12 mouse cellular contexts compared by ENCODE assay signal in genomic region chr4:34579215-34579614, GRCm38 (mm10).
"Had no signal": no experiment of that assay in that cellular context is flagged by ENCODE, and none has a peak within 500 bp of the region (broad histone marks: within the 10 kb centered on the region; RNA-seq: fewer than 3 reads in every experiment).

No protein-coding gene starts in this region.

- H3K27me3 ChIP-seq: limb, embryonic 15.5 days; liver, embryonic 12.5 days; midbrain, embryonic 12.5 days; neural tube, embryonic 13.5 days had no signal

- ATAC-seq: liver, embryonic 12.5 days; midbrain, embryonic 16.5 days had no signal

- H3K9ac ChIP-seq: limb, embryonic 15.5 days; liver, embryonic 12.5 days; lung, embryonic 14.5 days; midbrain, embryonic 12.5 days; neural tube, embryonic 13.5 days had no signal

- H3K27ac ChIP-seq: limb, embryonic 15.5 days; liver, embryonic 12.5 days; midbrain, embryonic 12.5 days; neural tube, embryonic 13.5 days had no signal

- H3K4me2 ChIP-seq: limb, embryonic 15.5 days; liver, embryonic 12.5 days; lung, embryonic 14.5 days; midbrain, embryonic 12.5 days; neural tube, embryonic 13.5 days had no signal

- H3K4me3 ChIP-seq: limb, embryonic 15.5 days; liver, embryonic 12.5 days; midbrain, embryonic 12.5 days; neural tube, embryonic 13.5 days had no signal

- H3K4me1 ChIP-seq: limb, embryonic 15.5 days; midbrain, embryonic 12.5 days; neural tube, embryonic 13.5 days had no signal

- H3K9me3 ChIP-seq: limb, embryonic 15.5 days; liver, embryonic 12.5 days; midbrain, embryonic 12.5 days; neural tube, embryonic 13.5 days had no signal

- DNase-seq: kidney, postnatal 36 days; layer of hippocampus, adult 9-11 months; layer of hippocampus, postnatal 36 days; lung, embryonic 14.5 days; lung, postnatal 14 days; right cerebral cortex, postnatal 14 days; thymus, postnatal 4 days had no signal
